Mouse (Mus musculus) megakaryocyte, embryonic 14.5 days (primary cell): ENCODE measurements at regions not wholly inside any gene's neighbourhood (a gene's known extent, or its start where the extent isn't known, plus 50 kb on each side); places are given as distances from the start of the nearest gene placed in this dataset.

ENCODE experiments used
- FLI1 ChIP-seq: IDR thresholded peaks from 2 replicates; pipeline ENCODE4 v1.6.1; 2012; ENCODE audit warnings: low read length, inconsistent platforms, mixed read lengths
- GATA1 ChIP-seq: IDR thresholded peaks from 3 replicates; pipeline ENCODE4 v1.6.1; 2012; ENCODE audit warnings: mixed read lengths, low read length, inconsistent platforms, borderline replicate concordance

DNA sequence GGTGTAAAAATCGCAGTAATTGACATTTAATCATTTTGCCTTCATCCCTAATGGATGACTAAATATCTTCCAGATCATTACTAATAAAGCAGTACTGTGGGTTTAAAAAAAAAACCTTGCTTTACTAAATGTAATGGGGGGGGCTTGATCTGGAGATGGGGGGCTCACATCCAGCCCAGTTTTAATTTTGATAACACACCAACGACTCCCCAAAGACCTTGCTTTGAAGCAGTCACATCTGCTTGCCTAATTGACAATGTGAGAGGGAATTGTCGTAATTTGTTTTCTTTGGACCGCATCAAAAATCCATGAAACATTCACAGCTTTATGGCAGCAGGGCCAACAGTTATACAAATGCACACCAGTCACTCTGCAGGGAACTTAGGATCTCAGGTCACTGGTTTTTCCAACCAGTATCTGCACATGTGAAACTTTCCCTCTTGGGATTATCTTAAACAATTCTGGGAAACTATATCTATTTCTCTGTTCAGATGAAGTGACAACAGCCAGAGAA, 61.1 kb upstream of the Csrp2 start:
- TF ChIP-seq GATA1: no peak
- TF ChIP-seq FLI1: no peak
